Mouse (Mus musculus): ENCODE measurements around the gene Bik.

Gene Bik

DNA sequence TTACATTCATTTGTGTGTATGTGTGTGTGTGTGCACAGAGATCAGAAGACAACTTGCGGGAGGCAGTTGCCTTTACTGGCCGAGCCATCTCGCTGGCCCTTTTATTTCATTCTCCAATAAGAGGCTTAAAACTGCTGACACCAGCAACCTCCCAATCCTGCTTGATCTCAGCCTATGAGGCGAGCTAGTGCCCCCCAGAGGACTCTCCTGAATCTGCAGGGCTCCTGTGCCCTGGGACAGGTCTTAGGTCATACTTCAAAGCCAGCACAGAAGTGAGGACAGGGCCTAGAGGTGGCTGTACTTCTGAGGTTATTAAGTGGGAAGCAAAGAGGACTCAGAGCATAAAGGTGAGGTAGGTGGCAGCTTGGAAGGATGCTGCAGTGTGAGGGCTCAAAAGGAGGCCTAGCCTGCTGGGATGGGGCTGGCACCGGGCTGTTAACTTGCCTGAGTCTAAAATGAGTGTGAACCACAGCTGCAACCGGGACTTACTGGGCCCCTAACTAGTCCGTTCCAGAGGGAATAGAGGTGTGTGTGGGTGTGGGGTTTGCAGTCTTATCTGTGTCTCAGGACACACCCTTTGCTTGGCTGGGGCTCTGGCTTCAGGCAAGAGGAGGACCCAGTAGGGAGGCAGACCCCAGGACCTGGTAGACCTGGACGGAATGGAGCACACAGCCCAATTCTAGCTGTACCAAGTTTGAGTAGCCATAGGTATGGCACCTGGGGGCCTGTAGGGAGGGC is 56.9 kb downstream of the Bik start:
- DNase-seq (ENCODE audit: low spot score in 2 of 2) = no peak

DNA sequence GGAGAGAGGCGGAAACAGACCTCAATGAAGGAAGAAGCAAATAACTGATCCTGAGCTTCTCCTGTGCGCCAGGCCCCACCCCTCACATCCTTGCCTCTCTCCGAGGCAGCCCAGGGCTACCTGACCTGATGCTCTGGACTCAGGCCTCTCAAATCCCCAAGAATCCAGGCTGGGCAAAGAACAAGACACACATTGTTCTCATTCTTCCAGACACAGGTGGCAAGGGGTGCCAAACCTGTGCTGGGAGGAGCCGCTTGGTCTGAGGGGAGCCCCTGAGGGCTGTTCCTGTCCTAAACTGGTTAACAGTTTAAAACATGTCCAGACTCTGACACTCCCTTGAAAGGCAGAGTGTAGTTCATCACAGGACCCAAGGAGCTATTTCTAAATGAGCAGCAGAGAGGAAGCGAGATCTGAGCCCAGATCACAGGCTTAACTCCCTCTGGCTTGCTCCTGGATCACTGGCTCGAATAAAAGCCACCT is 58.1 kb downstream of the Bik start:
- DNase-seq (ENCODE audit: low spot score in 2 of 2) = no peak

DNA sequence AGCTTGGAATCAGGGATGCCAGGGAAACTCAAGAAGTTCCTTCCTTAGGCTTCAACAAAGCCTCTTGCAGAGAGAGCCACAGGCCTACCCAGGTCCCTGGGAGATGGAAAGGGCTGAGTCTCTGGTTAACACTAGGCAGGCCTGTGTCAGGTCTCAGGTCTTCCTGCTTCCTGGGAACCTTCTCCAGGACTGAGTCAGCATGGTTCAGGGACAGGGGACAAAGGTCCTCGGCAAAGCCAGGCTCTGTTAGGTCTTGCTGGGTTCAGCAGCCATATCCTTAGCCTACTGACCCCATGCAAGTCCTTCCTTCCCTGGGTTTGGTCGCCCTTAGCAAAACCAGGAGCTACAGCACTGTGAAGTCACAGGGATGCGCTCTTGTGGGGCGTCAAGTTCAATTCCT is 64.2 kb downstream of the Bik start:
- no peak for DNase-seq (ENCODE audit: low spot score in 2 of 2)

DNA sequence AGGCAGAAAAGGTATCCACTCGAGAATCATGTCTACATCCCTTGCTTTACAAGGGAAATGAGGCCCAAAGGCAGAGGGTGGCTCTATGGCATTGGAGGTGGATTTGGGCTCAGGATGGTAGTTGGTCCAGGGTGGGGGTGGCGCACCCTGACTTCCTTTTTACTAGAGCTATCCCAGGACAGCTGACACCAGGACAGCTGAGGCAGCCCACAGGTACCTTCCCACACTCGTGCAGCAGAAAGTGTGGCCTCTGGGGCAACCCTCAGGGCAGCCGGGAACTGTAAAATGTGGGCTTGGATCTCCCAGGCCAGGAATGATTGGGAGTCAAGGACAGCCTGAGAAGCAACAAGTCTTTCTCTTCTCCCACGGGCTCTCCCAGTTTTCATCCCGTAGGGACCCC is 65.1 kb downstream of the Bik start:
- DNase-seq (ENCODE audit: low spot score in 2 of 2) = no peak

DNA sequence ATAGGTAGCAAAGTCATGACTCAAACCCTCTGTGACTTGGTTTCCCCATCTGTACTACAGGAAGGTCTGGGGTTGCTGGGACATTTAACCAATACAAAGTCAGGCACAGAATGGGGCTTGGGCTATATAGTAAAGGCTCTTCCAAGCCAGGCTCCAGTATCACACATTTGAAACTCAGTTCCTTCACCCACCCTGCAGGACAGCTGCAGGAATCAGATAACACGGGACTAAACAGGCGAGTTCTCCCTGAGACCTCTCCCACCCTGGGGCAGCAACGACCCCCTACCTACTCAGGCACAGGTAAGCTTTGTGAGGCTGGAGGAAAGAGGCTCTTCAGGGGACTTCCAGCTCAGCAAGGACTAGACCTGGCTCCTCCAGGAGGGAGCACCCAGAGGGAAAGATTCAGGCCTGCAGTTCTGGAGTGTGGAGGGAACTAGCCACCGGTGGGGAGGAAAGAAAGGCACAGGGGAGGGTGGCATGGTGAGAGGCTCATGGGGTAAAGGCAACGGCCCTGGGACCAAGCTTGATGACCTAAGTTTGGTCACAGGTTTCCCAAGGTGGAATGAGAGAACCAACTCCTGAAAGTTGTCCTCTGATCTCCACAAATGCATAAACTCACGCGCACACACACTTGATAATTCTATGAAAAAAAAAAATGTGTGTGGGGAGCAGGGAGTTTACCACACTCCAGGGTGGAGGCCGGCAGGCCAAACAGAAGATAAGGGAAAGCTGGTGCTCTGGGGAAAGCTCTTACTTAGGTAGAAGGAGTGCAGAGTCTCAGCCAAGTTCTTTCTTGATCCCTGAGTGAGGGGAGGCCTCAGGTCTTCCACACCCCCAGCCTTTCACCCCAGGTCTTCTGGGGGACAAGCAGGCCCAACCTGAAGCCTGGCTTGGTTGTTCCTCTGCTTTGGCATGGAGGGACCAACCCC is 65.9 kb downstream of the Bik start:
- DNase-seq (ENCODE audit: low spot score in 2 of 2) = no peak

DNA sequence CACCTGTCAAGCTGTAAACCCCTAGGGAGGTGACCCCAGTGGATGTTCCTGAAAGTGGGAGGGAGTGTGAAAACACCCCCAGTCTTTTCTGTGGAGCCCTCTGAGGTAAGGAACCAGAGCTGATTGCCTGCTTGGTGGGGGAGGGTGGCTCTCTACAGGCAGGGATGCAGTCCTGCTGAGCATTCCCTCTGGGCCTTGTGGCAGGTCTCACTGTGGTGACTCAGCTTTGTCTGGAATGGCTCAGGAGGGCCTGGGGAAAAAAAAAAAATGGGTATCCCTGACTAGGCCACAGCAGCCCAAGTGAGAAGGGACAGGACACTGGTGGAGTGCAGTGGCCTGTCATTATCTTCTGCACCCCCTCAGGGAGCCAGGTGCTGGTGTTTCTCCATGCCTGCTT is 66.5 kb downstream of the Bik start:
- no peak for DNase-seq (ENCODE audit: low spot score in 2 of 2)

DNA sequence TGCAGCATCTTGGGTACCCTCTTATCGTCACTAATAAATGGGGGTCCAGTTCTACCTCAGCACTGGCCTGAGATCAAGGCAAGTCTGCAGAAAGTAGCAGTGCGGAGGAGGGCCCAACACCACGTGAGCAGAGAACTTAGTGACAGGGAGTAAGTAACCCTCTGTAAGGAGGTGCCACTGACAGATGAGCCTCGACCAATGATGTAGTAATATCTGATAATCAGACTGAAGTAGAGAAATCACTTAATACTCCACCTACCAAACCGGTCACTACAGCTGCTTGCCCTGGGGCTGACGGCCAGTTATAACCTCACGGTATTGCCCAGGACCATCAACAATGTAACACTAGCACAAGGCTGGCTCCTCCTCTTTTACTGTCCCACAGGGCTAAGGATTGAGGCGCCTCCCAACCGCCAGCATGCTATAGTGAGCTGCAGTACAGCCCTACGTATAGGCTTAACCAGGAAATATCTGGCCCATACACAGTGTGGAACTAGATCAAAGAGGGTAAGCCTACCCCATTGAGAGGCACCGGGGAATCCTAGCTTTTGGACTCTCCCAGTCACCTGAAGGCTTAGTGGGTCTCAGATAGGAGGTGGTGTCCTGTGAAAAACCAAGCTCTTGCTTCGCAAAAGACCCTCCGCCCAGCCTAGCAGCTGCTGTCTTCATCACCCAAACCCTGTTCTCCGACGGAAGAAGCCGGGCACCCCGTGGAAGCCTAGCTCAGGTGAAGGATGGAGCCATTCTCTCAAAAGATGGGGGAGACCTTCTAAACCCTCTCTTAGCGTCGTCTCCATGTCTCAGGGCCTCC is 67.2 kb downstream of the Bik start:
- DNase-seq (ENCODE audit: low spot score in 2 of 2) = no peak

Data from cerebellum, postnatal 4 days (tissue).